Mouse (Mus musculus): Measurements from ENCODE around the gene Aqp11.

DNA sequence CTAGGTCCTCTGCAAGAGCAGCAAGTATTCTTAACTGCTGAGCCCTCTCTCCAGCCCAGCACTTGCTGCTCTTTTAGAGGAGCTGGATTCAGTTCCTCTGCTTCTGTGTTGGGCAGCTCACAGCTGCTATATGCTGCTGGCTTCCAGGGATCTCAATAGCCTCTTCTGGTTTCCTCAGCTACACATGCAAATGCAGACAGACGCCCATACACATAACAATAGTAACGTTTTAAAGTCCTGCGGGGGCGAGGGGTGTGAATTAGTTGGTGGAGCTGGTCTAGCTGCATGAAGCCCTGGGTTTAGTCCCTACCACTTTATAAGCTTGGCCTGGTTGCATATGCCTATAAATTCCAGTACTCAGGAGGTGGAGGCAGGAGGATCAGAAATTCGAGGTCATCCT lies 19.0 kb downstream of the Aqp11 start:
- TF ChIP-seq CTCF (IDR thresholded peaks at IDR 0.05; ENCODE audit: control insufficient read depth, insufficient read depth, insufficient replicate concordance, low read depth, low read length) (no peak), POLR2A (IDR thresholded peaks at IDR 0.05; ENCODE audit: control insufficient read depth, low read depth, low read length) (no peak)

Data from testis, adult 2 months (tissue).